Mouse (Mus musculus): Measurements from ENCODE around the gene Rab13.

The Rab13 gene

GRCm38 (mm10) chr3:90213377-90213866 lies at the start of gene Rab13, which contains the start of gene Rps27:
Rab13 (plus strand) TSS chr3:90213695.
Rps27 (minus strand) TSS chr3:90213651.
- peak; percentile 90 for DNase-seq (ENCODE audit: low spot score)

GRCm38 (mm10) chr3:90179566-90179965 lies 33.9 kb upstream of the Rab13 start:
- no peak for DNase-seq (ENCODE audit: low spot score)

GRCm38 (mm10) chr3:90183581-90183980 lies 29.9 kb upstream of the Rab13 start:
- DNase-seq (ENCODE audit: low spot score), result no peak

- no peak for DNase-seq (ENCODE audit: low spot score)
Observed at GRCm38 (mm10) chr3:90190859-90191510, 22.5 kb upstream of the Rab13 start.

GRCm38 (mm10) chr3:90194759-90195158 lies 18.7 kb upstream of the Rab13 start:
- DNase-seq (ENCODE audit: low spot score), result no peak

GRCm38 (mm10) chr3:90195644-90196043 lies 17.9 kb upstream of the Rab13 start:
- DNase-seq (ENCODE audit: low spot score), result no peak

GRCm38 (mm10) chr3:90197548-90197947 lies 15.9 kb upstream of the Rab13 start:
- no peak for DNase-seq (ENCODE audit: low spot score)

- no peak for DNase-seq (ENCODE audit: low spot score)
Observed at GRCm38 (mm10) chr3:90202884-90203283, 10.6 kb upstream of the Rab13 start.

- DNase-seq (ENCODE audit: low spot score), result no peak
Observed at GRCm38 (mm10) chr3:90203619-90204018, 9.9 kb upstream of the Rab13 start.

GRCm38 (mm10) chr3:90204582-90204981 lies 8.9 kb upstream of the Rab13 start:
- DNase-seq (ENCODE audit: low spot score), result no peak

GRCm38 (mm10) chr3:90208662-90209061 lies 4.8 kb upstream of the Rab13 start:
- DNase-seq (ENCODE audit: low spot score), result no peak

- DNase-seq (ENCODE audit: low spot score), result no peak
Observed at GRCm38 (mm10) chr3:90209908-90210566, 3.5 kb upstream of the Rab13 start.

- no peak for DNase-seq (ENCODE audit: low spot score)
Observed at GRCm38 (mm10) chr3:90211475-90212398, 1.8 kb upstream of the Rab13 start.

GRCm38 (mm10) chr3:90212723-90213122 lies 772 bp upstream of the Rab13 start:
- no peak for DNase-seq (ENCODE audit: low spot score)

GRCm38 (mm10) chr3:90213956-90214684 lies 625 bp downstream of the Rab13 start:
- no peak for DNase-seq (ENCODE audit: low spot score)

- DNase-seq (ENCODE audit: low spot score), result no peak
Observed at GRCm38 (mm10) chr3:90215825-90216380, 2.4 kb downstream of the Rab13 start.

GRCm38 (mm10) chr3:90220088-90220487 lies 6.6 kb downstream of the Rab13 start:
- peak; percentile 28 for DNase-seq (ENCODE audit: low spot score)

GRCm38 (mm10) chr3:90220531-90220951 lies 7.0 kb downstream of the Rab13 start:
- DNase-seq (ENCODE audit: low spot score), result no peak

- no peak for DNase-seq (ENCODE audit: low spot score)
Observed at GRCm38 (mm10) chr3:90221123-90221522, 7.6 kb downstream of the Rab13 start.

- no peak for DNase-seq (ENCODE audit: low spot score)
Observed at GRCm38 (mm10) chr3:90222455-90222854, 9.0 kb downstream of the Rab13 start.

GRCm38 (mm10) chr3:90222941-90223340 lies 9.4 kb downstream of the Rab13 start:
- no peak for DNase-seq (ENCODE audit: low spot score)
